Mouse (Mus musculus) sigmoid colon, adult 10 weeks (tissue): ENCODE data around the gene Gid8. TPM values are rescaled to one million over a fixed set of nuclear protein-coding genes. Genes with fewer than 3 reads are reported as not detected.

Experiments used
- polyA plus RNA-seq: library from polyadenylated mRNA; stranded (reverse); fragments of 350-450 nt; fragmentation: Illumina TruSeq; extraction: RNeasy Lipid Tissue Mini Kit (QIAGEN cat#74804); gene quantifications from one replicate; pipeline ENCODE4 v1.2.3, GENCODE M21; 2014; ENCODE audit warnings: low read depth, low replicate concordance

Gid8 gene
- 82.7 TPM for polyA plus RNA-seq

DNA sequence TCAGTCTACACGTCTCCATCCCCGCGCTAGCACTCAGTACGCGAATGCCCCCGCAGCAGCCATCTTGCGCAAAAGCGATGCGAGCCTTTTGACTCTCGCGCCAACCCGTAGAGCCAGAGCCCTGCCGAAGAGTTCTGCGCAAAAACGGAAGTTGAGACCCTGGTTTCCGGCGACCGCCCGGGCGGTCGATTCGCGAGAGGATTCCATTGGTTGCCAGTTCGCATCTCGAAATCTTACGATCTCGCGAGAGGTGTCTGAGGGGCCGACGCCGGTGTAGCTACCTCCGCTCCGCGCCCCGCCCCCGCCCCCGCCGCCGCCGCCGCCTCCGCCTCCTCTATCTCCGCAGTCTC is at the start of gene Gid8, which contains the start of gene Dido1:
TSS of gene Gid8 (plus strand) at position 195 of the 350 bp plus-strand sequence.
TSS of gene Dido1 (minus strand) at position 77 of the 350 bp plus-strand sequence.

GRCm38 (mm10) chr2:180724585-180725413 is 14.9 kb downstream of the Gid8 start, which contains the start of gene Slc17a9:
TSS of gene Slc17a9 (plus strand) at chr2:180725263.

Other genes with a start within 250 kb of the Gid8 start
- gene Ntsr1, start 210.1 kb upstream of the Gid8 start, polyA plus RNA-seq: 0.09 TPM
- 31.4 TPM for gene Mrgbp, start 128.8 kb upstream of the Gid8 start, polyA plus RNA-seq
- gene Ogfr, start 120.9 kb upstream of the Gid8 start, polyA plus RNA-seq: 14.8 TPM
- 0.28 TPM for gene Col9a3, start 112.3 kb upstream of the Gid8 start, polyA plus RNA-seq
- gene Tcfl5, start 67.4 kb upstream of the Gid8 start, polyA plus RNA-seq: not detected
- 39.7 TPM for gene Dido1, start 118 bp upstream of the Gid8 start, polyA plus RNA-seq
- 7.9 TPM for gene Slc17a9, start 15.1 kb downstream of the Gid8 start, polyA plus RNA-seq
- not detected for gene Bhlhe23, start 66.8 kb downstream of the Gid8 start, polyA plus RNA-seq
- gene Ythdf1, start 210.8 kb downstream of the Gid8 start, polyA plus RNA-seq: 50.8 TPM
- gene Birc7, start 218.9 kb downstream of the Gid8 start, polyA plus RNA-seq: not detected
- gene Nkain4, start 244.6 kb downstream of the Gid8 start, polyA plus RNA-seq: not detected